Mouse (Mus musculus) kidney, adult 9 months (tissue): ENCODE measurements around the gene Cdkn2aip.

Experiments used
- DNase-seq: peaks from one replicate; pipeline ENCODE4 v3.0.0; 2022

Gene Cdkn2aip

GRCm38 (mm10) chr8:47713761-47714745 lies at the start of gene Cdkn2aip:
Gene Cdkn2aip, minus strand, starts transcription at chr8:47713932.
- DNase-seq: peak; percentile 95

GRCm38 (mm10) chr8:47763194-47763593 lies 49.5 kb upstream of the Cdkn2aip start:
- no peak for DNase-seq

GRCm38 (mm10) chr8:47760685-47761084 lies 47.0 kb upstream of the Cdkn2aip start:
- peak; percentile 41 for DNase-seq

GRCm38 (mm10) chr8:47760186-47760585 lies 46.5 kb upstream of the Cdkn2aip start:
- no peak for DNase-seq

DNA sequence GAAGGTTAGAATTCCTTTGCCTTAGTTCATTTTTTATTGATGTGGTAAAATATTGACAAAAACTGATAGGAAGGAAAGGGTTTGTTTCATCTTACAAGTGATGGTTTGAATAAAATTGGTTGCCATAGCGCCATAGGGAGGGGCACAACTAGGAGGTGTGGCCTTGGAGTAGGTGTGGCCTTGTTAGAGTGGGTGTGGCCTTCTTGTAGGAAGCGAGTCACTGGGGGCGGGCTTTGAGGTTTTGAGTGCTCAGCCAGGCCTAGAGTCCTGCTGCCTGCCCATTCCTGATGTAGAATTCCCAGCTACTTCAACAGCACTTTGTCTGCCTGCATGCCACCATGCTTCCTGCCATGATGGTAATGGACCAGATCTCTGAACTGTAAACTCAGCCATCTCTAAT lies 39.4 kb upstream of the Cdkn2aip start:
- DNase-seq: no peak

GRCm38 (mm10) chr8:47750096-47750495 lies 36.4 kb upstream of the Cdkn2aip start:
- no peak for DNase-seq

DNA sequence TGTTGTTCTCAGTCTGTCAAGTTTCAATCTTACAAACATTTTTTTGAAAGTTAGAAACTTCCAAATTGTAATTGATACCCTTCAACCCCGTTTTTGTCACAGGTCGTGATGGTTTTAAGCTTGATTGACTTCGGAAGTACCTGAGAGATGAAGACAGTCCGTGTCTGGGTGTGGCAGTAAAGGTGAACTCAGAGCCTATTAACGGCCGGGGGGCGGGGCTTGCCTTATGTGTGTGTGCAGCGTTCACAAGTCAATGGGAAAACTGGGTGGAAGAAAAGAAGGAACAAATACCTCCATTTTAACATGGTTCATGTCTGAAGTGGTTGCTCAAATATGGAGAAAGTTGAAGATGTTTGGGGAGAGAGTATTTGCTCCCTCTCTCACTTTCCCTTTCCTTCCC lies 35.8 kb upstream of the Cdkn2aip start:
- DNase-seq: no peak

GRCm38 (mm10) chr8:47746304-47746703 lies 32.6 kb upstream of the Cdkn2aip start:
- DNase-seq: peak; percentile 55

- no peak for DNase-seq
These were observed 32.1 kb upstream of the Cdkn2aip start for GRCm38 (mm10) chr8:47745848-47746247.

GRCm38 (mm10) chr8:47744803-47745202 lies 31.1 kb upstream of the Cdkn2aip start:
- no peak for DNase-seq

DNA sequence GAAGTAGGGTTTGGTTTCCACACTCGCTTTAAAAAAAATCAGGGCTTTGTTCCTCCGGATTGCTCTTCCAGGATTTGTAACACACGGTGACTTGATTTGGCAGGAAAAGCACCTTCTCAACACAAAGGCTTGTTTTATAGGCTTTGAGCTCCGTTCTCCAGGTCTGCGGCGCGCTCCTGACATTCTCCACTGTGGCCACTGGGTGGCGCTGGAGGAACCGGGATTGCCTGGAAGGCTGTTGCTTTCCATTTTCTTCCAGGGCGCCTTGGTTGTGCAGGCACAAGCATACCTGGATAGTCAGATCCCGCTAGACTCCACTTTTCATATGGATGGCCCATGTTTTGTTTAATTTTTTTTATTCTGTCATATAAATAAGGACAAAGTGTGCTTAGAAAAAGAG lies 29.7 kb upstream of the Cdkn2aip start:
- peak; percentile 89 for DNase-seq

DNA sequence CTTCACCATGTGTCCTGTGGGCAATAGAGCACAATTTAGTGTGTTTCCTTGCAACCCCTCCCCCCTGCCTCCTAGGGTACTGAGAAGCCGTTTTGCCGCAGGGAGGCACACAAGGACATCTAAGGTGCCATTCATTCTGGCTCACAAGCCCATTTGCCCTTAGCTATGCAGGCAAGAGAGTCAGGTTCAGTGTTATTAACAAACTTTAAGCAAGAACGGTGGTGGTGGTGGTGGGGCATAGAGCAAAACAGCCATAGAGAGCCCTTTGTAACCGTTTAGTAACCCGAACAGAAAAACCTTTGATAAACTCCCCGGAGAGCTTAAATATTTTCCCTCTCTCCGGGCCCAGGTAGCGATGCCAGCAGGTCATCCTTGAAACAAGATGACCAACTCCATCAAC lies 29.3 kb upstream of the Cdkn2aip start:
- no peak for DNase-seq

DNA sequence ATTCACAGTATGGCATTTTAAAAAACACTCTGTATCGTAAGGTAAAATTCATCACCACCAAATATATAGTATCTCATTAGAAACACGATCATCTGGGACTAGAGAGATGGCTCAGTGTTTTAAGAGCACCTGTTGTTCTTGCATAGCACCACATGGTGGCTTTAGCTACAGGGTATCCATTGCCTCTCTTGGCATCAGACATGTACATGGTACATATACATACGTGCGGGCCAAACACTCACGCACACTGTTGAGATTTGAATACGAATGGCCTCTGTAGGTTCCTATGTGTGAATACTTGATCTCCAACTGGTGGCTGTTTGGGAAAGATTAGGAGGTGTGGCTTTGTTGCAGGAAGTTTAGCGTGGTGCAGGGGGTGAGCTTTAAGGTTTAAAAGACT lies 28.6 kb upstream of the Cdkn2aip start:
- DNase-seq: no peak

- DNase-seq: no peak
These were observed 23.4 kb upstream of the Cdkn2aip start for GRCm38 (mm10) chr8:47737120-47737519.

- no peak for DNase-seq
These were observed 15.6 kb upstream of the Cdkn2aip start for GRCm38 (mm10) chr8:47729324-47729723.

- DNase-seq: no peak
These were observed 13.2 kb upstream of the Cdkn2aip start for GRCm38 (mm10) chr8:47726945-47727344.

DNA sequence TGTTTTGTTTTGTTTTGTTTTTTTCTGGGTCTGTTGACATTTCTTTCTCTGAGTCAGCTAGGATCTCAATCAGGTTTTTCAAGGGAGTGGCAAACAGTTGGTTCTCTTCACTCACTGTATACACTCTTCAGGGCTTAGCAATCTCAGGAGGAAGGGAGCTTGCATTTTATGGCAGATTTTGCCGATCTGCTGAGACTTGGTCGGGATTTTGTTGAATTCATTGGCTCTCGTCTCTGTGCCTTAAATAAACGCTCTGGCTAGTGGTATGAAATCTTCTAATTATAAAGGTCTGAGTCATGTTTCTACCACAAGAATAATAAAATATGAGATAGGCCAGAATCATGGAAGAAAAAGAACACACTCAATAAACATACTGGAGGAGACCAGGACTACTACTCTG lies 7.9 kb upstream of the Cdkn2aip start:
- no peak for DNase-seq

DNA sequence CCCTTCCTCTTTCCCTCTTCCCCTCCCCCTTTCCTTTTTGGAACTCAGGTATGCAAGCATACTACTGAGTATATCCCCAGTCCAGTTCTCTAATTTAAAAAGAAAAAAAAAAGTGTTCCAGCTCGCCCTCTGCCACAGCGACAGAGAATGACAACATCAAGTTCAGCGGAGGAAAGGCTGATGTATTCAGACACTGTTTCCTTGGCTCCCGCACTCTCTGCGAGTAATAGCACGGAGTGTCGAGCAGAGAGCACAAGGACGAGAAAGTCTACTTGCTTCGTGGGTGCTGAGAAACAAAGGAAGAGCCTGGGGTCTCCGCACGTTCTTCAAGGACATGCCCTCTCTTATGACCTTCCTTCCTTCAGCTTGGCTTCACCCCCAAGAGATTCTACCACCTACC lies 4.9 kb upstream of the Cdkn2aip start:
- no peak for DNase-seq

GRCm38 (mm10) chr8:47713171-47713663 lies 515 bp downstream of the Cdkn2aip start:
- peak; percentile 65 for DNase-seq

DNA sequence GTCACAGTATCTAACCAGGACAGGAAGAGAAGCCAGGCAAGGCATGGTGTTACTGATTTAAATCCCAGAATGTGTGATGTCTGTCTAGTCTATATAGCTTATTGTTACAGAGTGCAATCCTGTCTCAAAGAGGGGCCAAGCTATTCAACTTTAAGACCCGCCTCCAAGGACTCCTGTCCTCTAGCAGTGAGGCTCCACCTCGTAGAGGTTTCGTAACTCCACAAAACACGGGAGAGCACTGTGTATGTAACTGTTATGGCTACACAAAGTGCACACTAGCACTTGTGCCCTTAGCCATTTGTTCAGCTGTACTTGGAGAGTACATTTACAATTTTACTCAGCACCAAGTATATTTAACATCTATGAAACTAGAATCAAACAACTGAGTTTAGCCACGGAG lies 5.6 kb downstream of the Cdkn2aip start:
- peak; percentile 22 for DNase-seq

- DNase-seq: peak; percentile 81
These were observed 7.0 kb downstream of the Cdkn2aip start for GRCm38 (mm10) chr8:47706746-47707145.

- no peak for DNase-seq
These were observed 11.4 kb downstream of the Cdkn2aip start for GRCm38 (mm10) chr8:47702333-47702732.

GRCm38 (mm10) chr8:47697696-47698095 lies 16.0 kb downstream of the Cdkn2aip start:
- DNase-seq: no peak

GRCm38 (mm10) chr8:47695431-47696105 lies 18.2 kb downstream of the Cdkn2aip start:
- DNase-seq: no peak
